Mouse (Mus musculus) right cerebral cortex, postnatal 10 days (tissue): Measurements from ENCODE around the gene Rnf130.
A peak's percentile ranks its signal among the peaks of the same experiment; 100 is the strongest.

Source experiments
- DNase-seq, 2 experiments: peaks; one replicate each; pipeline ENCODE4 v3.0.0; 2021; ENCODE audit warnings: low spot score in 2 of 2

The Rnf130 gene

GRCm38 (mm10) chr11:50024833-50025720, at the start of gene Rnf130:
Gene Rnf130, plus strand, starts transcription at chr11:50025346.
- peak; percentile 94 to 97 for DNase-seq

DNA sequence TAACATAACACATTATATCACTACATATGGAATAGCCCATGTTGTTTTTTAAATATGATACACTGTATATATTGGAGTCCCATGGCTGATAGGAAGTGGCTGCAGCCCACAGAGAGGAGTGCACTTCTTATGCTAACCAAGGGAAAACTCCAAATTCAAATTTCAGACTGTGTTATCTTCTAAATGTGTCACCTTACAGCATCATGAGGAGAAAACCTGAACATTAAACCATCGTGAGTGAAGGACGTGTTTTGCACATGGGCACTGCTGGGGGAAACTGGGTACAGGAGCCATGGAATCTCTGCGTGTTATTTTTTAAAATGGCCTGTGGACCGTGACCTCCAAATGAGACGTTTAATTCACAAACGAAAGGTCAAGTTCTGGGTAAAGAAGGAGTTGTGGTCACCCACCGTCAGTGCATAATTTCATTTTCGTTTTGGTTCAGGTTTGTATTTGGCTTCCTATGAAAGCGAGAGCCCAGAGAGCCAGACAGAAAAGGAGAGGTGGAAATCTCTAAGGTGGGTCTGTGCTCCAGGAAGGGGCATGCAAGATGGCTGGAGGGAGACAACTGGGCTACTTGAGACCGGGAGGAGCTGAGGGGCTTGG, 47.1 kb upstream of the Rnf130 start:
- DNase-seq, result no peak

DNA sequence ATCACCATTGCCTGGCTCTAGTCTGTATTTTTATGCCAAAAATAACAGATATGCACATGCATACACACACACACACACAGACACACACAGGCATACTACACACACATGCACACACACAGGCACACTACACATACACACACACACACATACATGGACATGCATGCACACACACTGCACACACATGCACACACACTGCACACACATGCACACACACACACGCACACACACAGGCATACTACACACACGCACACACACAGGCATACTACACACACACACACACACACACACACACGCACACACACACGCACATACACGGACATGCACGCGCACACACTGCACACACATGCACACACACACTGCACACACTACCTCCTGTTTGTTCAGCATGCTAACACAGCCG, 46.2 kb upstream of the Rnf130 start:
- no peak for DNase-seq

DNA sequence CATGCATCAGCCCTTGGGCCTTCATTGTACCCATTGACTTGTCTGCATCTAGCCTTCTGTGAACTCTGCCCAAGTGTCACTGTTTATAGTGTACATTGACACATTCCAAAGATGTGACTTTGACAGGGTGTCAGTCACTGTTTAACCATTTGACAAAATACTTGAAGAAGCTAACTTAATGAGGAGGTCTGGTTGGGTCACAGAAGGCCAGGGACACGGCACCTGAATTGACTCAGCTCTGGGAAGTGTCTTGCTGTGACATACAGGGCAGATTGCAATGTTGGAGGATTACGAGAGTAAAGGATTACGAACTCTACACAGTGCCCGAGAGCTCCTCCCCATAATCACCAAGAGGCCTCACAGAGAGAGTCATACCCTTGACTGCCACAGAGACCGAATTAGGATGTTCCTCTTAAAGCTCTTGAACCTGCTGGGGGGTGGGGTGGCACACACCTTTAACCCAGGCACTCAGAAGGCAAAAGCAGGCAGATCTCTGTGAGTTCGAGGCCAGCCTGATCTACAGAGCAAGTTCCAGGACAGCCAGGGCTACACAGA, 44.4 kb upstream of the Rnf130 start:
- DNase-seq, result no peak

DNA sequence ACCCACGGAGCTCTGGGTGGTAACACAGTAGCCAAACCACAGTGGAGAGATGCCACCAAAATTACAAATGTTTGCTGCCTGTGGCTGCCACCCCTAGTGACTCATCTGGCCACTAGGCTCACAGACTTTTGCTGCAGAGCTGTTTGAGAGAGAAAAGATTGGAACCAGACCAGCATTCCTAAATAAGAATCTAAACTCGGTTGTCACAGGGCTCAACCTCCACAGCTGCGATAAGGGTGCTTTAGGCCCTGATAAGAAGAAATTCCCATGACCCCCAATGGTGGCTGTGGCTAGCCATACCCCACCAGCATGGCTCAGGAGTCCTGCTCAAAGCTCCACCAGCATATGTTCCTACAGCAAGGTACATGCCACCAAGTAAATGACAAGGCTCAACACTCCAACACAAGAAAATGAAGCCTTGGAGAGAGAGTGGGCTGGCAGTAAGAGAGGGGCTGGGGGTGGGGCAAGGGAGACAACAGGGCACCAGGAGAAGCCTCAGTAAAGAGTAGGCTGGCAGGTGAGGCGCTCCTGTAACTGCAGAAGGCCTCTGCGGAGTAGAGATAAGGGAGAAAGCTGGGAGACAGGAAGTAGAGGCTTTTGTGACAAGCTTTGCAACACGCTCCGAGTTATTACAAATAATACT, 43.7 kb upstream of the Rnf130 start:
- DNase-seq, result no peak

DNA sequence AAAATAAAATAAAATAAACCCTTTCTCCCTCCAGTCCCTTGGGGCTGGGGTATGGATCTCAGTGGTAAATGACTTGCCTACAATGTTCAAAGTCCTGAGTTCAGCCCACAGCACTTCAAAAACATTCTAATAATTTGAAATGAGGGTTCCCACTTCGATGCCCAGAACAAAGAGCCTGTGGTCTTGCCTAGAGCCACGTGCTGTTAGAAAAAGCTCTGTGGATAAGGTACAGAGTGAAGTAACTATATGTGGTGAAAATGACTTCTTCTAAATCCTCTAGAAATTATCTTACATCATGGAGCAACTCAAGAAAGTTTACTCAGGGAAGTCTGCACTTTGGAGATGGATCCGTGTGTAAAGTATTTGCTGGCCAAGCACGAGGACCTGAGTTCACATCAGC, 43.1 kb upstream of the Rnf130 start:
- DNase-seq, result no peak

- DNase-seq, result no peak
Measured at GRCm38 (mm10) chr11:49982881-49983280, 42.3 kb upstream of the Rnf130 start.

DNA sequence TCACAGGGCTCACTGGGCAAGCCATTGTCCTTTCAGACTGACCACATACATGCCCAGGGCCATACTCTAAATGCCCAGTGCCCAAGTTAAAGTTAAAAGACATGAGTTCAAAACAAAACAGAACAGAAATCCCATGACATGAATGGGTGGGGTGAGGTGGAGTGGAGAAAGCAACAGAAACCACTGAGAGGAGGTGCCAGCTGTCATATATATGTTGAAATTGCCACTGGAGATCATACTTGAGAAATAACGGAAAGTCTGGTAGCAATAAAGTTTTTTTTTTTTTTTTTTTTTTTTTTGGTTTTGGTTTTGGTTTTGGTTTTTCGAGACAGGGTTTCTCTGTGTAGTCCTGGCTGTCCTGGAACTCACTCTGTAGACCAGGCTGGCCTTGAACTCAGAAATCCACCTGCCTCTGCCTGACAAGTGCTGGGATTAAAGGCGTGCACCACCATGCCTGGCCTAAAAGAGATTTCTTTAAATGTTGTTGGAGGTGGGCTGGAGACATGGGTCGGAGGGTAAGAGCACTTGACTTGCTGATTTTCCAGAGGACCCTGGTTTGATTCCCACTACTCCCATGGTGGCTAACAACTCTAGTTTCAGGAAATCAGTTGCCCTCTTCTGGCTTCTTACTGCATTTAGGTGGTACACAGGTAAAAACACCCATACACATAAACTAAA, 41.1 kb upstream of the Rnf130 start:
- no peak for DNase-seq

DNA sequence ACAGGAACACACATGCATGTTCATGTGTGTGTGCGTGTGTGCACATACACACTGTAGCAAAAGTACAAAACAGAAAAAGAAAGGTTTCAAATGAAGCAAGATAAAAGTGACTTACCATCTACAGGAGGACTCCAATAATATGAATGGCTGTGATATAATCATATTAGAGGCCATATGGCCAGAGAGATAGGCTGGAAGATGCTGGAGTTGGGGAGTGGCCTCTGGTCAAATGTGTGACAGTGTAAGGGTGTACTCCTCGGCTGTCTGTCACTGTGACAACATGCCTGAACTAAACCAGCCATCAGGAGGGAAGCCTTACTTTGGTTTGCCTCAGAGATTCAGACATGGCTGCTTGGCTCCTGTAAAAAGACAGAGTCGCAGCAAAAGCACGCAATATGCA, 40.1 kb upstream of the Rnf130 start:
- no peak for DNase-seq

GRCm38 (mm10) chr11:49986277-49987036, 38.7 kb upstream of the Rnf130 start:
- DNase-seq, result peak in 1 of 2 experiments; percentile 69

DNA sequence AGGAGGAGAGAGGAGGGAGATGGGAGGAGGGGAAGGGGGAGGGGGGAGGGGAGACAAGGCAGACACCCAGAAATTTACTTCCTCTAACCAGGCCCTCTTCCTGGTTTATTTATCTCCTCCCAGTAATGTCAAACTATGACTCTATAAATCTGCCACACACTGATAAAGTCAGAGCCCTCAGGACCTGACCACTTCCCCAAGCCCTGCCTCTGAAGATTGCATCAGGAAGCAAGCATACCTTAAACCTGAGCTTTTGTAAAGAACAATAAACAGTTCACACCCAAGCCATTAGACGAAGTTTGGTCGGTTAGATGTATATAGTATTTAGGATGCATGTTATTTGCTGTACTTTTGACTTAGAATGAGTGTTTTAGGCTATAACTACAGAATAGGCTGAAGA, 30.6 kb upstream of the Rnf130 start:
- DNase-seq, result no peak

- DNase-seq, result no peak
Measured at GRCm38 (mm10) chr11:49996398-49996797, 28.7 kb upstream of the Rnf130 start.

DNA sequence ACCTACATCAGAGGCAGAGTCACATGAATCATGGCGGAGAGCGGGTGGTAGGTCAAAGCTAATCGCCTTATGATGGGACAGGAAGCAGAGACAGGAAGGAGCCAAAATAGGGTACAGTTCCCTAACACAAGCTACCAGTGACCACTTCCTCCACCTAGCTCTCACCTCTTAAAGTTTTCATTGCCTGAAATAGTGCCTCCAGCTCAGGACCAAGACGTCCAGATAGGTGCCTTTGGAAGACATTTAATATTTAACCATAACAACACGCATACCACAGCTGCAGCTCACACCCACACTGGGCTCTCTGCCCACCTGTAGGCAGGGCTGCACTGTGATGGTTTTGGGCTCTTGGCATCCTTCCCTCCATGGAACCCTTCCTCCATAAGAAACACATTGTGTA, 27.8 kb upstream of the Rnf130 start:
- peak in 1 of 2 experiments; percentile 42 for DNase-seq

DNA sequence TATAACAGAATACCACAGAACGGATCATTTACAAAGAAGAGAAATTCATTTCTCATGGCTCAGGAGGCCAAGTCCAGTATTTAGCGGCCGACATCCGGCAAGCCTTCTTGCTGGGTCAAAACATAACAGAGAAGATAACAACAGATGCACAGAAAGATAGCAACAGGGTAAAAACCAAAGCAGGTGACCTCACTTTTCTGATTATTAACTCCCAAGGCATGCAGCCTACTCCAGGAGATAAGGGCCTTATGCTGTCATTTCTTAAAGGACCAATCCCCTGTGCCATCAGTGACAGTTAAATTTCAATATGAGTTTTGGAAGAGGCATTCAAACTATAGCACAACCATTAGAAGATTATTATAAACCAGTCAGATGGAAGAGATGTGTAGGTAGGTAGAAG, 22.3 kb upstream of the Rnf130 start:
- no peak for DNase-seq

GRCm38 (mm10) chr11:50007776-50008175, 17.4 kb upstream of the Rnf130 start:
- no peak for DNase-seq

DNA sequence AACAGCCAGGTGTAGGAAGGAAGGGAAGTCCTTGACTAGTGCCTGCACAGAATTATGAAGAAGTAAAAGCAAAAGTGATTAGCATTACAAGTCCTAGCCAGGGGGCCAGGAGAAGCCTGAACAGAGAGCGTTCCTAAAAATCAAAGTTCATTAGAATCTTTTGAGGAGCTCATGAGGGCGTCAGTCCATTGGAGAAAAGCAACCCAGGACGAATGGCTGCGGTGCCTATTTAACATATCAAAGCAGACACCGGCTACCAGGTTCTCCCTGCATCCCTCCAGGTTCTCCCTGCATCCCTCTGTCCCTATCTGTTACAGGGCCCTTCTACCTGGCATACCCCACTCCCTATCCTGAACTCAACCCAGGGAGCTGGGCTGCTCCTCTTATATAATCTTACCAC, 16.9 kb upstream of the Rnf130 start:
- DNase-seq, result no peak

DNA sequence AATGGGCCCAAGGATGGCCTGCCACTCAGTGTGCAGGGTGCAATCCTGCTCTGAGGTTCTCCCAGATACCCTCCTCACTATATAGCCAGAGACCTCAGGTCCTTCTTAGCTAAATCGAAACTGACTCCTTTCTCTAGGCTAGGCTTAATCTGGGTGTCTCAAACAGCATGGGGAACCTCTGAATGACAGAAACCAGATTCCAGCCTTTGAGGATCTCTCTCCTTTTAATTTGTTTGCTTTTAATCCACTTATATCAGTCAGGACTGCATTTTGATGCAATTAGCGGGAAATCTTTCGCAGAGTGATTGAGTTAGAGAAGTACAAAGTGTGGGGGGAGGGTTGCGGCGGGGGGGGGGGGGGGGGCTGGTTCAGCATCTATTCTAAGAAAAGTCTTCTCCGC, 12.1 kb upstream of the Rnf130 start:
- DNase-seq, result no peak

DNA sequence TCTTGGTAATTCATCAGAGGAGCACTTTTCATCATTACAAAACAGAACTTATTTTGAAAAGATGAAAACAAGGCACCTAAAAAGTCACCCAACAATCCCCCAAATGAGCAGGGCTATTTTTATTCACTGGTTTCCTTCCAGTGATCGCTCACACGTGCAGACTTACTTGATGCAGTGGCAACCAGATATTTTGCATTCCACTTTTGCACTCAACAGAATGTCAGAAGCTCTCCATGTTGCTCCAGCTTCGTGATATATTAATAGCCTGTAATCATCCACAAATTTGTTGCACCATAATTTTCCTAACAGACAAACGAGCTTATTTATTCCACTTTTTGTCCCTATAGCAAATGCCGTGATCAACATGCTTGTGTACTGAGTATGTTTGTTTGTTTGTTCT, 8.6 kb upstream of the Rnf130 start:
- DNase-seq, result no peak

GRCm38 (mm10) chr11:50017511-50017910, 7.6 kb upstream of the Rnf130 start:
- DNase-seq, result no peak

- DNase-seq, result no peak
Measured at GRCm38 (mm10) chr11:50018848-50019247, 6.3 kb upstream of the Rnf130 start.

- DNase-seq, result no peak
Measured at GRCm38 (mm10) chr11:50022085-50022484, 3.1 kb upstream of the Rnf130 start.
